Comparison of ENCODE assay signal across 8 mouse cellular contexts in the genomic region with DNA sequence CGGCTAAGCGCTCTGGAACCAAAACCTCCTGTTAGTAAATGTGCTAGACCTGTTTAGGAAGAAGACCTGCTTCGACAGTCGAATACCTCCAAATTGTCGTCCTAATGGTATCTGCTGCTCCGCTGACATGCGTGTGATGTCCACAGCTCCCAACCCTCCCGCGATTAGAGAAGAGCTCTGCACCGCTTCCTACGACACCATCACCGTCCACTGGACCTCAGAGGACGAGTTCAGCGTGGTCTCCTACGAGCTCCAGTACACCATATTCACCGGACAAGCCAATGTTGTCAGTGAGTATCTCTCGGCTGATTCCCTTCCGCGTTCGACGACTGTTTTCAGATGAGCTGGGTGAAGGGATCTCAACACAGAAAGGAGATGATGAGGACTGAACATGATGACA. TPM values are rescaled to one million over a fixed set of nuclear protein-coding genes. Genes with fewer than 3 reads are reported as not detected.
DNase-seq lines count a peak whose midpoint lies in the region; ATAC-seq and TF ChIP-seq lines count a peak whose summit lies in the region.
"Not testable (repeated sequence)": the region's sequence is repeated elsewhere in the genome, so short reads cannot be mapped to it uniquely, and the experiment has no call there.

No protein-coding gene starts in this region.

- peaks cover 65% of the 10 kb centered on the region for H3K9me3 ChIP-seq in ES-E14 (ENCODE audit: control insufficient read depth, insufficient read depth, low read depth, low read length)
- peaks cover 35% of the 10 kb centered on the region for H3K9me3 ChIP-seq in forebrain, embryonic 14.5 days (replicated peaks; ENCODE audit: control insufficient read depth, low read length)

- not testable (repeated sequence) for TF ChIP-seq POLR2A in lung, adult 2 months (IDR thresholded peaks at IDR 0.05; ENCODE audit: borderline replicate concordance, extremely low read depth, low read depth, low read length)

- not testable (repeated sequence) for ATAC-seq in forebrain, embryonic 14.5 days

- in situ Hi-C loops in ES-E14 (cut with MboI; ENCODE audit: low sequenced_read_pairs in 2 of 2, unreplicated experiment in 2 of 2), result not testable (repeated sequence)

- not testable (repeated sequence) for H3K4me2 ChIP-seq in forebrain, embryonic 14.5 days (ENCODE audit: low read length)

- H3K27me3 ChIP-seq in forebrain, embryonic 14.5 days (replicated peaks; ENCODE audit: control insufficient read depth, insufficient read depth, low read length), result not testable (repeated sequence)

- DNase-seq in ES-E14 (ENCODE audit: low read depth, low spot score), result peak; percentile 56
- DNase-seq in c-Kit-positive CD71-positive TER-119-negative erythroid progenitor cells, embryonic 14.5 days (ENCODE audit: low read depth), result peak; percentile 14
- DNase-seq in forebrain, embryonic 14.5 days (ENCODE audit: low spot score), result peak; percentile 1
- peak; percentile 26 for DNase-seq in heart, postnatal 25 days (ENCODE audit: low spot score)
- peak; percentile 25 to 53 for DNase-seq in layer of hippocampus, postnatal 10 days (ENCODE audit: low spot score in 2 of 2)
- DNase-seq in lung, adult 2 months, result peak; percentile 24
- DNase-seq in retina, postnatal 1 day, result peak; percentile 56
- DNase-seq in thymus, postnatal 4 days, result peak; percentile 27

- TF ChIP-seq CTCF in lung, adult 2 months (IDR thresholded peaks at IDR 0.05; ENCODE audit: insufficient read depth, low read length), result not testable (repeated sequence)

- H3K4me1 ChIP-seq in ES-E14 (ENCODE audit: control insufficient read depth in 2 of 2, insufficient read depth in 2 of 2, low read length in 2 of 2, poor library complexity in 1 of 2); forebrain, embryonic 14.5 days (ENCODE audit: control insufficient read depth, insufficient read depth, low read length); lung, adult 2 months (ENCODE audit: control insufficient read depth, insufficient read depth, low read length): not testable (repeated sequence)

- not testable (repeated sequence) for H3K4me3 ChIP-seq in ES-E14 (ENCODE audit: insufficient read depth in 1 of 2, low read depth in 1 of 2, low read length in 2 of 2, poor library complexity in 1 of 2, severe bottlenecking in 1 of 2); forebrain, embryonic 14.5 days (ENCODE audit: low read depth, low read length); lung, adult 2 months (replicated peaks; ENCODE audit: extremely low read depth, low read depth, low read length)

- whole genome bisulfite sequencing in forebrain, embryonic 14.5 days, result 91% methylated on average over 21 of the region's 21 CpGs
- WGBS in lung, adult 2 months, result 85% methylated on average over 21 of the region's 21 CpGs

- peak overlapping the region; percentile 6; the same call in 1 of the 2 replicates for H3K27ac ChIP-seq in ES-E14 (ENCODE audit: insufficient read depth, low read depth, low read length, poor library complexity, severe bottlenecking)
- not testable (repeated sequence) for H3K27ac ChIP-seq in forebrain, embryonic 14.5 days (ENCODE audit: low read depth, low read length)

- H3K9ac ChIP-seq in ES-E14 (ENCODE audit: insufficient read depth, low read depth, low read length, poor library complexity, severe bottlenecking); forebrain, embryonic 14.5 days (ENCODE audit: low read length): not testable (repeated sequence)

- H3K36me3 ChIP-seq in ES-E14 (ENCODE audit: control insufficient read depth, insufficient read depth, low read length, poor library complexity, severe bottlenecking), result peaks cover 79% of the 10 kb centered on the region
- peaks cover 82% of the 10 kb centered on the region for H3K36me3 ChIP-seq in forebrain, embryonic 14.5 days (ENCODE audit: control insufficient read depth, insufficient read depth, low read length)

- intact Hi-C loops in heart, postnatal 25 days (cut with DNase I), result loop anchor here (5.0 kb wide), 1 partner anchor 103 kb away; no protein-coding TSS in a partner anchor

RNA-seq across cellular contexts. Expression of gene Gm21887, which starts 24.6 kb away (rescaled TPM):
- total RNA-seq in ES-E14 (2012; rRNA removed), result 165 and 322 TPM in 2 replicates
- 77.4 and 108 TPM in 2 replicates for polyA plus RNA-seq in forebrain, embryonic 14.5 days (2014; fragmentation: Nextera tagmentation; extraction: Ambion mirVana)
- total RNA-seq in heart, postnatal 25 days (2021), result 10 to 100 TPM; 31.7 to 43.0 TPM
- 100 to 1,000 TPM; 327 to 366 TPM for total RNA-seq in layer of hippocampus, postnatal 10 days (2021)
- 528 and 535 TPM in 2 replicates for polyA plus RNA-seq in lung, adult 2 months (2012; rRNA removed)

Comparison
In these comparisons a context has a peak if more than half of its experiments do, and no peak if none do; other contexts are left out.
1. DNase-seq: peak in every context shown above with its lines; median percentile 56 in ES-E14; 56 in retina, postnatal 1 day; 39 in layer of hippocampus, postnatal 10 days; 27 in thymus, postnatal 4 days; 26 in heart, postnatal 25 days; 24 in lung, adult 2 months; 14 in c-Kit-positive CD71-positive TER-119-negative erythroid progenitor cells, embryonic 14.5 days; 1 in forebrain, embryonic 14.5 days.